Mouse (Mus musculus): ENCODE results near the gene Chrna7.

Chrna7 gene

DNA sequence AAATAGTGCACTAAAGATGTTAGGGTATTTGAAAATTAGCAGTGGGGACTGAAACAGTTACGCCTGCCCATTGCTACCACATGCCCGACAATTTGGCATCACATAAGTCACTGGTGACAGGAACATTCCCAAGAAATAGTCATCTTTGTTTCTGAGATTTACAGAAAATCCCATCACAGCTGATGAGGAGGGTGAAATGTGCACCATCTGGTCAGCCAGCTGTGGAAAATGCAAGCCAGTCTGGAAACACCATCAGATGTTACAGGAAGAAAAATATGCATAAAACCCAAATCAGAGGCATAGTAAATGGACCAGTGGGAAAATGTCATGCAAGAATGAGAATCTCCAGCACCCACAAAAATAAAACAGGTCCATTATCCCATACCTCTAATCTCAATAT, 151.4 kb downstream of the Chrna7 start:
- no peak for DNase-seq (ENCODE audit: low spot score)
